ENCODE assay signal across 20 mouse cellular contexts in genomic region chr4:138786141-138786540, GRCm38 (mm10). TPM values are rescaled to one million over a fixed set of nuclear protein-coding genes. Genes with fewer than 3 reads are reported as not detected.
DNase-seq lines count a peak whose midpoint lies in the region; ATAC-seq and TF ChIP-seq lines count a peak whose summit lies in the region.
"Had no signal": no experiment of that assay in that cellular context is flagged by ENCODE, and none has a peak within 500 bp of the region (broad histone marks: within the 10 kb centered on the region; RNA-seq: fewer than 3 reads in every experiment).

No protein-coding gene starts in this region.

- no peaks in the 10 kb centered on the region for H3K36me3 ChIP-seq in heart, embryonic 10.5 days
- no peaks in the 10 kb centered on the region for H3K36me3 ChIP-seq in kidney, postnatal 0 days (ENCODE audit: insufficient read depth, low read length)
- no peaks in the 10 kb centered on the region for H3K36me3 ChIP-seq in kidney, embryonic 16.5 days (ENCODE audit: insufficient read depth, low read length)
- H3K36me3 ChIP-seq: embryonic facial prominence, embryonic 10.5 days; forebrain, embryonic 12.5 days; hindbrain, embryonic 10.5 days; limb, embryonic 13.5 days; liver, embryonic 15.5 days; midbrain, embryonic 13.5 days; neural tube, embryonic 12.5 days had no signal

- no peak overlapping the region for H3K4me2 ChIP-seq in kidney, postnatal 0 days (ENCODE audit: low read length)
- no peak overlapping the region for H3K4me2 ChIP-seq in kidney, embryonic 16.5 days (replicated peaks; ENCODE audit: low read depth, low read length)
- H3K4me2 ChIP-seq: forebrain, embryonic 12.5 days; limb, embryonic 13.5 days; liver, embryonic 15.5 days; midbrain, embryonic 13.5 days; neural tube, embryonic 12.5 days had no signal

- ATAC-seq in kidney, postnatal 0 days (replicated peaks; ENCODE audit: low FRiP score, low read depth) = no peak
- ATAC-seq in kidney, embryonic 16.5 days (ENCODE audit: low FRiP score, low TSS enrichment) = no peak
- ATAC-seq: lung, postnatal 0 days; midbrain, embryonic 13.5 days had no signal

- 69% methylated on average over 4 of the region's 4 CpGs for WGBS in heart, embryonic 10.5 days
- 38% methylated on average over 4 of the region's 4 CpGs for WGBS in kidney, postnatal 0 days
- WGBS in kidney, embryonic 16.5 days = 43% methylated on average over 4 of the region's 4 CpGs

- no peak overlapping the region for H3K4me3 ChIP-seq in heart, embryonic 10.5 days
- H3K4me3 ChIP-seq in kidney, postnatal 0 days (replicated peaks; ENCODE audit: low read depth, low read length) = no peak overlapping the region
- no peak overlapping the region for H3K4me3 ChIP-seq in kidney, embryonic 16.5 days (ENCODE audit: low read length)
- H3K4me3 ChIP-seq: embryonic facial prominence, embryonic 10.5 days; forebrain, embryonic 12.5 days; hindbrain, embryonic 10.5 days; limb, embryonic 13.5 days; liver, embryonic 15.5 days; midbrain, embryonic 13.5 days; neural tube, embryonic 12.5 days had no signal

- peaks cover 21% of the 10 kb centered on the region for H3K27me3 ChIP-seq in heart, embryonic 10.5 days (ENCODE audit: insufficient read depth, poor library complexity, severe bottlenecking)
- no peaks in the 10 kb centered on the region for H3K27me3 ChIP-seq in kidney, postnatal 0 days (ENCODE audit: insufficient read depth, low read length)
- H3K27me3 ChIP-seq in kidney, embryonic 16.5 days (ENCODE audit: insufficient read depth, low read length) = no peaks in the 10 kb centered on the region
- H3K27me3 ChIP-seq: liver, embryonic 15.5 days; neural tube, embryonic 12.5 days had no signal

- DNase-seq in heart, adult 11 months = peak; percentile 92
- DNase-seq in heart, embryonic 10.5 days (ENCODE audit: low spot score) = no peak
- peak; percentile 73 for DNase-seq in kidney, postnatal 0 days (ENCODE audit: low spot score)
- DNase-seq in A20 (ENCODE audit: low read depth, low spot score) = peak; percentile 67
- DNase-seq in kidney, postnatal 4 days = peak; percentile 36 to 51
- DNase-seq in retina, embryonic 14.5 days (ENCODE audit: low spot score) = no peak
- DNase-seq: cerebellum, adult 8-10 months; layer of hippocampus, adult 9-11 months; thymus, adult 2 months had no signal

- no peak overlapping the region for H3K9ac ChIP-seq in kidney, postnatal 0 days (ENCODE audit: low read depth, low read length)
- no peak overlapping the region for H3K9ac ChIP-seq in kidney, embryonic 16.5 days (replicated peaks; ENCODE audit: low read length)
- H3K9ac ChIP-seq: forebrain, embryonic 12.5 days; limb, embryonic 13.5 days; liver, embryonic 15.5 days; midbrain, embryonic 13.5 days; neural tube, embryonic 12.5 days had no signal

- no peaks in the 10 kb centered on the region for H3K4me1 ChIP-seq in heart, embryonic 10.5 days
- H3K4me1 ChIP-seq in kidney, postnatal 0 days (replicated peaks; ENCODE audit: insufficient read depth, low read length) = no peaks in the 10 kb centered on the region
- peaks cover 8% of the 10 kb centered on the region; the same call in 1 of the 2 replicates for H3K4me1 ChIP-seq in kidney, embryonic 16.5 days (ENCODE audit: insufficient read depth, low read length)
- H3K4me1 ChIP-seq: embryonic facial prominence, embryonic 10.5 days; forebrain, embryonic 12.5 days; hindbrain, embryonic 10.5 days; limb, embryonic 13.5 days; liver, embryonic 15.5 days; midbrain, embryonic 13.5 days; neural tube, embryonic 12.5 days had no signal

- TF ChIP-seq CTCF in kidney, postnatal 0 days (IDR thresholded peaks at IDR 0.05; ENCODE audit: low read depth) = no peak

- no peak overlapping the region for H3K27ac ChIP-seq in heart, embryonic 10.5 days
- 0 out of 2 replicates have a peak overlapping the region, but pooled peaks have one; percentile 36 for H3K27ac ChIP-seq in kidney, postnatal 0 days
- H3K27ac ChIP-seq in kidney, embryonic 16.5 days (ENCODE audit: low read length) = no peak overlapping the region
- H3K27ac ChIP-seq: embryonic facial prominence, embryonic 10.5 days; forebrain, embryonic 12.5 days; hindbrain, embryonic 10.5 days; limb, embryonic 13.5 days; liver, embryonic 15.5 days; midbrain, embryonic 13.5 days; neural tube, embryonic 12.5 days had no signal

- no peaks in the 10 kb centered on the region for H3K9me3 ChIP-seq in heart, embryonic 10.5 days
- no peaks in the 10 kb centered on the region for H3K9me3 ChIP-seq in kidney, postnatal 0 days (replicated peaks; ENCODE audit: low read length)
- no peaks in the 10 kb centered on the region for H3K9me3 ChIP-seq in kidney, embryonic 16.5 days (ENCODE audit: low read length)
- H3K9me3 ChIP-seq: embryonic facial prominence, embryonic 10.5 days; forebrain, embryonic 12.5 days; hindbrain, embryonic 10.5 days; limb, embryonic 13.5 days; liver, embryonic 15.5 days; midbrain, embryonic 13.5 days; neural tube, embryonic 12.5 days had no signal

RNA-seq across cellular contexts. Expression of gene Pla2g2d, which starts 10.6 kb away (rescaled TPM):
- polyA plus RNA-seq in heart, embryonic 10.5 days (2016; fragmentation: Nextera tagmentation; extraction: Ambion mirVana) = 0.19 TPM in 1 of 2 replicates, not detected in the other
- 0.11 and 0.14 TPM in 2 replicates for polyA plus RNA-seq in kidney, postnatal 0 days (2015; fragmentation: Nextera tagmentation; extraction: Ambion mirVana)
- polyA plus RNA-seq in kidney, embryonic 16.5 days (2015; fragmentation: Nextera tagmentation; extraction: Ambion mirVana) = 0.19 TPM in 1 of 2 replicates, not detected in the other
- polyA plus RNA-seq: C2C12; forebrain, embryonic 12.5 days; heart, embryonic 16.5 days; liver, embryonic 15.5 days; lung, postnatal 0 days had no signal

RNA-seq across cellular contexts. Expression of gene Pla2g2f, which starts 28.7 kb away (rescaled TPM):
- 0.20 TPM in 1 of 2 replicates, not detected in the other for polyA plus RNA-seq in heart, embryonic 10.5 days (2016; fragmentation: Nextera tagmentation; extraction: Ambion mirVana)
- not detected in 2 replicates for polyA plus RNA-seq in kidney, postnatal 0 days (2015; fragmentation: Nextera tagmentation; extraction: Ambion mirVana)
- 0.07 TPM in 1 of 2 replicates, not detected in the other for polyA plus RNA-seq in kidney, embryonic 16.5 days (2015; fragmentation: Nextera tagmentation; extraction: Ambion mirVana)
- polyA plus RNA-seq: C2C12; embryonic facial prominence, embryonic 10.5 days; forebrain, embryonic 12.5 days; liver, embryonic 15.5 days; lung, postnatal 0 days had no signal

RNA-seq across cellular contexts. Expression of gene Ubxn10, which starts 49.2 kb away (rescaled TPM):
- polyA plus RNA-seq in heart, embryonic 10.5 days (2016; fragmentation: Nextera tagmentation; extraction: Ambion mirVana) = 1.0 and 1.3 TPM in 2 replicates
- 1.5 and 1.7 TPM in 2 replicates for polyA plus RNA-seq in kidney, postnatal 0 days (2015; fragmentation: Nextera tagmentation; extraction: Ambion mirVana)
- 2.1 and 2.3 TPM in 2 replicates for polyA plus RNA-seq in kidney, embryonic 16.5 days (2015; fragmentation: Nextera tagmentation; extraction: Ambion mirVana)
- polyA plus RNA-seq: C2C12 had no signal

Comparison
In these comparisons a context has a peak if more than half of its experiments do, and no peak if none do; other contexts are left out.
1. DNase-seq: peak in heart, adult 11 months (single experiment), kidney, postnatal 0 days (single experiment), A20 (single experiment) and kidney, postnatal 4 days (2 of 2); none in heart, embryonic 10.5 days (single experiment) and retina, embryonic 14.5 days (single experiment).